Mouse (Mus musculus): ENCODE results near the gene Fmnl1. TPM values are rescaled to one million over a fixed set of nuclear protein-coding genes. Genes with fewer than 3 reads are reported as not detected.
A peak's percentile ranks its signal among the peaks of the same experiment; 100 is the strongest.

Fmnl1 gene
- polyA plus RNA-seq, 1 experiment from 2014 or later: 2.6 TPM

DNA sequence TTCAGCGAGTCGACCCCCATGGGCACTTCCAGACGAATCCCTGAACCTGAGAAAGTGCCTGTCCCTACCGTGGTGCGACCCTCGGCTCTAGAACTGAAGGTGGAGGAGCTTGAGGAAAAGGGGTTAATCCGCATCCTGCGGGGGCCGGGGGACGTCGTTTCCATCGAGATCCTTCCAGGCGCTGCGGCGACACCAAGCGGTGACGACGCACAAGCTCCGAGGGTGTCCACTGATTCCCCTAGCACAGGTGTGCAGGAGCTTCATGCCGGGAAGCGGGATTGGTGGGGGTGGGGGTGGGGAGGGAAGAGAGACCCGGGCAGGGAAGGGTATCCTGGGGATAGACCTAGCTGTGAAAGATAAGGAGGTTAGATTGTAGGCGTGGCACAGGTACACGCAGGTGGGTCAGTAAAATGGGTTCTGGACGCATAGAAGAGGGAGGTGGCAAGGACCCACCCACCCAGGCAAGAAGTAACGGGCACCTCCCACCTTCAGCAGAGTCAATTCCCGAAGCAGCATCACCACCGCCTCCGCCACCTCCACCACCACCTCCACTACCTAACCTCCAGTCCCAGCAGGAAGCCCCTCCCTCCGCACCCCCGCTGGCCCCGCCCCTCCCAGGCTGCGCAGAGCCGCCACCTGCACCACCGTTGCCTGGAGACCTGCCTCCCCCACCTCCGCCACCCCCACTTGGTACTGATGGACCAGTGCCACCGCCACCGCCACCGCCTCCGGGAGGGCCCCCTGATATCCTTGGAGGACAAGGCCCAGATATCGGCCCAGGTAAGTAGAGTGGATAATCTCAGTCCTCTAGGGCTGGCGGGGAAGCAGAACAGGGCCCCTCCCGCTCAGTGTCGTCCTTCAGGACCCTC lies 22.3 kb downstream of the Fmnl1 start:
- Histone ChIP-seq H3K4me3 (peak overlapping the region; percentile 37), H3K27ac (replicated peaks) (no peak overlapping the region), H3K36me3 (no peaks in the 10 kb centered on the region), H3K4me1 (peaks cover 12% of the 10 kb centered on the region), H3K9me3 (no peaks in the 10 kb centered on the region), H3K4me2 (peak overlapping the region; percentile 62), H3K27me3 (replicated peaks) (peaks cover 94% of the 10 kb centered on the region), H3K9ac (0 out of 2 replicates have a peak overlapping the region, but pooled peaks have one; percentile 38)
- ATAC-seq (ENCODE audit: extremely low read depth, insufficient number of reproducible peaks, low FRiP score, low TSS enrichment): no peak; the same call in 1 of the 2 replicates
- WGBS: 8% methylated on average over 44 of the region's 44 CpGs

DNA sequence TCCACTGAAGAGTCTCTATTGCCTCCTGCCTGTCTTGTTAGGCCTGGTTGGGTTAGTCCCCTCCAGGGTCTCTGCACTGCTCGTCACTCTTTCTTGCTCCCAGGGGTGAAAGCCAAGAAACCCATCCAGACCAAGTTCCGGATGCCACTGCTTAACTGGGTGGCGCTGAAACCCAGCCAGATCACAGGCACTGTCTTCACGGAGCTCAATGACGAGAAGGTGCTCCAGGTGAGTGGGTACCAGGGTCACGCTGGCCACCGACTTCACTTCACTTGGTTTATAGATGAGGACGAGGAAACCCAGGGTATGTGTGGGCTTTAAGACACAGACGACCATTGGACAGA lies 22.9 kb downstream of the Fmnl1 start:
- no peak overlapping the region for H3K4me2 ChIP-seq
- H3K9me3 ChIP-seq: no peaks in the 10 kb centered on the region
- WGBS: 35% methylated on average over 9 of the region's 9 CpGs
- H3K27ac ChIP-seq (replicated peaks): no peak overlapping the region
- no peak overlapping the region for H3K9ac ChIP-seq
- H3K4me3 ChIP-seq: no peak overlapping the region
- H3K36me3 ChIP-seq: no peaks in the 10 kb centered on the region
- ATAC-seq (ENCODE audit: extremely low read depth, insufficient number of reproducible peaks, low FRiP score, low TSS enrichment): no peak
- H3K4me1 ChIP-seq: peaks cover 18% of the 10 kb centered on the region
- H3K27me3 ChIP-seq (replicated peaks): peaks cover 98% of the 10 kb centered on the region

DNA sequence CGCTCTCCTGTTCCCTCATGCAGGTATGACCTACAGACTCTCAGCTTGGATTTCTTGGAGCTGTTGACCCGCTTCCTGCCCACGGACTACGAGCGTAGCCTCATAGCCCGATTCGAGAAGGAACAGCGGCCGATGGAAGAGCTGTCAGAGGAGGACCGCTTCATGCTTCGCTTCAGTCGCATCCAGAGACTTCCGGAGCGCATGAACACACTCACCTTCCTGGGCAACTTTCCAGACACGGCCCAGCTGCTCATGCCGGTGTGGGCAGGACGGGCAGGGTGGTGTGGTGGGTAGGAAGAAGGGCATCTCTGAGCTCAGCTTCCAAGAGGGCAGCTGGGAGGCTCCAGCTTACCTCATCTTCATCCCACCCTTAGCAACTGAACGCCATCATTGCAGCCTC lies 24.3 kb downstream of the Fmnl1 start:
- H3K36me3 ChIP-seq: no peaks in the 10 kb centered on the region
- 77% methylated on average over 18 of the region's 18 CpGs for WGBS
- H3K4me1 ChIP-seq: peaks cover 28% of the 10 kb centered on the region
- H3K4me2 ChIP-seq: no peak overlapping the region
- ATAC-seq (ENCODE audit: extremely low read depth, insufficient number of reproducible peaks, low FRiP score, low TSS enrichment): no peak
- H3K9me3 ChIP-seq: no peaks in the 10 kb centered on the region
- H3K4me3 ChIP-seq: no peak overlapping the region
- no peak overlapping the region for H3K27ac ChIP-seq (replicated peaks)
- no peak overlapping the region for H3K9ac ChIP-seq
- peaks cover 100% of the 10 kb centered on the region for H3K27me3 ChIP-seq (replicated peaks)

DNA sequence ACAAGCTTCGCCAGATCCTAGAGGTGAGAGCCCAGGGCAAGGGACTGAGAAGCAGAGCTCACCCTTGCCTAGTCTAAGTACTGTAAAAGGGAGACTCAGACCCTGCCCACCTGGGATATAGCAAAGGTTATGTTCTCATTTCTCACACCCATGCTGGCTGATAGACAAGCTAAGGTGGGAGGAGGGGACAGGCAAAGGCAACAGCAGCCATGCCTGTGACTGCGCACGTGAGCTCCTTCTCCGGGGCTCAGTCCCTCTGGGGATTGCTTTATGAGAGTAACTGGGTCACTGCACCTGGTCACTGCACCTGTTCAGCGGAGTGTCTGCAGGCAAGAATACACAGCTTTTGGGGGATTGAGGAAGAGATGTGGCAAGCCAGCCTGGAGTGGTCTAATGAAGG lies 24.7 kb downstream of the Fmnl1 start:
- Histone ChIP-seq H3K4me3 (no peak overlapping the region), H3K36me3 (no peaks in the 10 kb centered on the region), H3K4me2 (no peak overlapping the region), H3K27me3 (replicated peaks) (peaks cover 100% of the 10 kb centered on the region), H3K27ac (replicated peaks) (no peak overlapping the region), H3K9ac (no peak overlapping the region), H3K9me3 (no peaks in the 10 kb centered on the region), H3K4me1 (peaks cover 28% of the 10 kb centered on the region)
- WGBS: 71% methylated on average over 5 of the region's 5 CpGs
- no peak for ATAC-seq (ENCODE audit: extremely low read depth, insufficient number of reproducible peaks, low FRiP score, low TSS enrichment)

DNA sequence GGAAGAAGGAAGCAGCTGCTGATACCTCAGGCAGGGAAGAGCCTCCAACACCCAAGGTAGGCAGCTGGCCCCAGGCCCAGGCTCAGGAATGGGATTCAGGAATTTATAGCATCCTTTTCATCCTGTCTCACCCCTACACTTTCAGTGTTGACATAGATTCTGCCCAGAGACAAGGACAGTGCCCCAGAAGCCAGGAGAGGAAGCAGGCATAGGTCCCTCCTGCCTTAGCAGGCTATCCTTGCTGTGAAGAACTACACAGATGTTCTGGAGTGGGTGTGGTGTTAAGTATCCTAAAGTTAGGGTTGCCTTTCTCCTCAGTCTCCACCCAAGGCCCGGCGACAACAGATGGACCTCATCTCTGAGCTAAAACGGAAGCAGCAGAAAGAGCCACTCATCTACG lies 26.4 kb downstream of the Fmnl1 start:
- Histone ChIP-seq H3K4me1 (peaks cover 39% of the 10 kb centered on the region), H3K9ac (no peak overlapping the region), H3K36me3 (no peaks in the 10 kb centered on the region), H3K27ac (replicated peaks) (no peak overlapping the region), H3K9me3 (no peaks in the 10 kb centered on the region), H3K4me2 (no peak overlapping the region), H3K4me3 (no peak overlapping the region), H3K27me3 (replicated peaks) (peaks cover 91% of the 10 kb centered on the region)
- WGBS: 65% methylated on average over 4 of the region's 4 CpGs
- ATAC-seq (ENCODE audit: extremely low read depth, insufficient number of reproducible peaks, low FRiP score, low TSS enrichment): no peak

DNA sequence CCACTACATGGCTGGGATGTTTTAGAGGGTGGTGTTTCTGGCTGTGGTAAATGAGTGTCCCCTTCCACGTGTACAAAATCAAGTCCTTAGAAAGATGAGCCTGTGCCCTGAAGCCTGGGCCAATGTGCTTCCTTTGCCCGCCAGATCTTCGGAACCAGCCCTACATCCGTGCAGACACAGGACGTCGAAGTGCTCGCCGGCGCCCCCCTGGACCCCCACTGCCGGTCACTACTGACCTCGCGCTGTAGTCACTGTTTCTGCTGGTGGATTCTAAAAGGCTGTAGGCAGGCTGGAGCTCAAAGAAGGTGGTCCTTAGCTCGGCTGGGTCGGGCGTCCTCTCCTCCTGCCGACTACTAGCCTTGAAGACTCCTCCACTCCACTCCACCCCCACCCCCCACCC lies 27.4 kb downstream of the Fmnl1 start:
- no peak overlapping the region for H3K27ac ChIP-seq (replicated peaks)
- no peak for ATAC-seq (ENCODE audit: extremely low read depth, insufficient number of reproducible peaks, low FRiP score, low TSS enrichment)
- no peak overlapping the region for H3K9ac ChIP-seq
- H3K27me3 ChIP-seq (replicated peaks): peaks cover 87% of the 10 kb centered on the region
- H3K4me2 ChIP-seq: peak overlapping the region; percentile 77
- peak overlapping the region; percentile 55; the same call in 1 of the 2 replicates for H3K4me3 ChIP-seq
- no peaks in the 10 kb centered on the region for H3K36me3 ChIP-seq
- no peaks in the 10 kb centered on the region for H3K9me3 ChIP-seq
- peaks cover 29% of the 10 kb centered on the region for H3K4me1 ChIP-seq
- 8% methylated on average over 16 of the region's 16 CpGs for WGBS

DNA sequence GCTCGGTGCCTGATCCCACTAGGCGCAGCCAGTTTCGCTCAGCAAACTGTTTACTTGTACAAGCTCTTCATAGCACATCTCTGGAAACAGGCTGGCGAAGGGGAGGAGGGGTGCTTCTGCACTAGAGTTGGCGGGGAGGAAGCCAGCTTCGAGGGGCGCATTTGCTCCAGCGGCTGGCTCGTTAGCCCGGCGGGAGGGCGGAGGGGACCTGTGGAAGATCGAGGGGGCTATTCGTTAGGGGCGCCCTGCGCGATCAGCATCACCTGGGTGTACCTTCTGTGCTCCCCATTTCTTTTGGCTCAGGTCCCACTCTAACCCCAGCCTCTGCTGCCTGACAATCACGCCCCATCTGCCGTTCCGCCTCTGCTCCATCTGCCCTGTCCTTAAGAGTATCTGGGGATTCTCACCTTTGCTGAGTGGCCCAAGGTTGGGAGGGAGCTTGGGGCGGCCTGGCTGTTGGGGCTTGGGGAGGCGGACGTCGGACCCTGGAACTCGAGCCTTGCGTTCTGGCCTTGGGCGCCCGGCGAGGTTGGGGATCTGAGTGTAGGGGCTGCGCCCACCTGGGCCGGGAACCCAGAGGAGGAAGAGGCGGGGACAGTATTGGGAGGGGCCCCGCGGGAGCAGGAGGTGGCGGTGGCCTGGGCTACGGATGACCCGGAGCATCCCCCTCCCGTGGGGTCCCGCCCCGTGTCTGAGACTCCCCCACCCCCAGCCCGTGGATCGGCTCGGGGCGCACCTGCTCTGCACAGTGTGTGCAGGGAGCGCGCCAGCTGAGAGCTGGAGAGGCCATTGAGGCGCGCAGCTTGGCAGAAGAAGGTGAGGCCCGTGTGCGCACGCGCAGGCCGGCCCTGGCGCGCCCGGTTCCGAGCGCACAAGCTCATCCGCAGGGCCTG lies 28.2 kb downstream of the Fmnl1 start:
- WGBS: 2% methylated on average over 56 of the region's 59 CpGs
- no peaks in the 10 kb centered on the region for H3K9me3 ChIP-seq
- no peak for ATAC-seq (ENCODE audit: extremely low read depth, insufficient number of reproducible peaks, low FRiP score, low TSS enrichment)
- peak overlapping the region; percentile 56 for H3K9ac ChIP-seq
- no peaks in the 10 kb centered on the region for H3K36me3 ChIP-seq
- H3K4me1 ChIP-seq: peaks cover 27% of the 10 kb centered on the region
- H3K27ac ChIP-seq (replicated peaks): no peak overlapping the region
- H3K4me3 ChIP-seq: peak overlapping the region; percentile 55
- peak overlapping the region; percentile 77 for H3K4me2 ChIP-seq
- peaks cover 79% of the 10 kb centered on the region for H3K27me3 ChIP-seq (replicated peaks)

DNA sequence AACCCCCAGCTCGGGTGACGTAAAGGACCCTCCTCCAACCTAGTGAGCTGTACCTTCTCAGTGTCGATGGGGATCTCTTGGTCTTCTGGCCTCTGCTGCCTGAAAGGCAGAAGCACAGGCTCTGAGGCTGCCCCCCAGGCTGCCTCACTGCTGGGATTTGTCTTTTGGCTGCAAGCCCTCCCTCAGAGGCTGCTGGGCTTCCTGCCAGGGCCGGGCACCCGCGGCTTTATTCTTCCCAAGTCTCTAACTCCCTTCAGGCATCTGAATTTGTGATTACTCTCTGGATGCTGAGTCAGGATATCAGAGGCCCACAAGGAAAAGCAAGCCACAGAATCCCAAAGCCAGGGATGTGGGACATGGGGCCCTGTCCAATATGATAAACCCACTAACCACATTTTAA lies 30.8 kb downstream of the Fmnl1 start:
- Histone ChIP-seq H3K4me1 (peaks cover 27% of the 10 kb centered on the region), H3K4me3 (no peak overlapping the region), H3K36me3 (no peaks in the 10 kb centered on the region), H3K27ac (replicated peaks) (0 out of 2 replicates have a peak overlapping the region, but pooled peaks have one; percentile 24), H3K9ac (0 out of 2 replicates have a peak overlapping the region, but pooled peaks have one; percentile 28), H3K27me3 (replicated peaks) (peaks cover 54% of the 10 kb centered on the region), H3K4me2 (no peak overlapping the region), H3K9me3 (no peaks in the 10 kb centered on the region)
- 19% methylated on average over 6 of the region's 6 CpGs for WGBS
- ATAC-seq (ENCODE audit: extremely low read depth, insufficient number of reproducible peaks, low FRiP score, low TSS enrichment): no peak

DNA sequence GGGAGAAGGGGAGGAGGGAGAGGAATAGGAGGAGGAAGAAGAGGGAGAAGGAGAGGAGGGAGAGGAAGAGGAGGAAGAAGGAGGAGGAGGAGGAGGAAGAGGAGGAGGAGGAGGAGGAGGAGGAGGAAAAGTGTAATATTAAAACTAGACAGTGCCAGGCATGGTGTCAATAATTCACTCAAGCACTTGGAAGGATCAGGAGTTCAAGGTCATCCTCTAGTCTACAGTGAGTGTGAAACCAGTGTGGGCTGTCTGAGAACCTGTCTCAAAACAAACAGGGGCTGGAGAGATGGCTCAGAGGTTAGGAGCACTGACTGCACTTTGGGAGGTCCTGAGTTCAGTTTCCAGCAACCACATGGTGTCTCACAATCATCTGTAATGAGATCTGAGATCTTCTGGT lies 31.5 kb downstream of the Fmnl1 start:
- H3K4me1 ChIP-seq: peaks cover 27% of the 10 kb centered on the region
- H3K36me3 ChIP-seq: no peaks in the 10 kb centered on the region
- H3K9ac ChIP-seq: no peak overlapping the region
- H3K9me3 ChIP-seq: no peaks in the 10 kb centered on the region
- H3K4me2 ChIP-seq: no peak overlapping the region
- no peak overlapping the region for H3K27ac ChIP-seq (replicated peaks)
- peaks cover 47% of the 10 kb centered on the region for H3K27me3 ChIP-seq (replicated peaks)
- no peak for ATAC-seq (ENCODE audit: extremely low read depth, insufficient number of reproducible peaks, low FRiP score, low TSS enrichment)
- H3K4me3 ChIP-seq: no peak overlapping the region

DNA sequence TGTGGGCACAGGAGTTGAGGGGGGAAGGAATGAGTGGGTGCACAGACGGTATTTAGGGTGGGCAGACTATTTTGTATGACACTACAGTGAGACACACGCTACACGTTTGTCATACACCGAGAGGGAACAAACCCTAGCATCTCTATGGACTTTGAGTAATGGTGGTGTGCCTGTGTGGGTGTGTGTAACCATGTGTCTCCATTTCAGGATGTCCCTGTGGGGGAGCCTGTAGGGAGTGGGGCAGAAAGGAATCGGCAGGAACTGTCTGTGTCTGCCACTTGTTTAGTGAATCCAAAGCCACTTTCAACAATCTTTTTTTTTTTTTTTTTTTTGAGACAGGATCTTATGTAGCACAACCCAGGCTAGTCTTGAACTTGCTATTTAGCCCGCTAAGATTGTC lies 35.3 kb downstream of the Fmnl1 start:
- Histone ChIP-seq H3K9ac (no peak overlapping the region), H3K4me1 (peaks cover 10% of the 10 kb centered on the region), H3K36me3 (no peaks in the 10 kb centered on the region), H3K27ac (replicated peaks) (no peak overlapping the region), H3K4me2 (no peak overlapping the region), H3K9me3 (no peaks in the 10 kb centered on the region), H3K27me3 (replicated peaks) (peaks cover 16% of the 10 kb centered on the region), H3K4me3 (no peak overlapping the region)
- WGBS: 79% methylated on average over 6 of the region's 6 CpGs
- no peak for ATAC-seq (ENCODE audit: extremely low read depth, insufficient number of reproducible peaks, low FRiP score, low TSS enrichment)

DNA sequence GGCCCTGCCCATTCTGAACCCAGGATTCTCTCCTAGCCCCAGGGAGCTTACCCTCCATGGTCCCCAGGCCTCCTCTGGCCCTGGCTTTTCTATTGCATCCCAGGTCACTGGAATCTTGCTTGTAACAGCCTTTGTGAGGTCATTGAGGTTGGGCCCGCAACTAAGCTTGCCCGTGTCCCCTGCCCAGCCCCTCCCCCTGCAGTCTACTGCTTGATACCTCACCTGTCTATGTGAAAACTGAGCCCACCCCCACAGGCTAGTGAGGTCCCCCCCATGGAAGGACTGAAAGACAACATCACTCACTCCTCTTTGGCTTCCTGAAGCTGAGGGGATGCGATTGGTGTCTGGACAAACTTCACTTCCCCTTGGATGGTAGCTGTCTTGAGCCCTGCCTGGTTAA lies 37.6 kb downstream of the Fmnl1 start, which contains the start of gene 1700023F06Rik:
Gene 1700023F06Rik, minus strand, starts transcription at position 101 of the 400 bp plus-strand sequence.
- Histone ChIP-seq H3K9ac (no peak within 1 kb of the TSS), H3K27ac (replicated peaks) (no peak within 1 kb of the TSS), H3K4me1 (no peaks in the 10 kb centered on the region), H3K36me3 (no peaks in the 10 kb centered on the region), H3K4me2 (no peak within 1 kb of the TSS), H3K9me3 (no peaks in the 10 kb centered on the region), H3K4me3 (no peak within 1 kb of the TSS), H3K27me3 (replicated peaks) (0 out of 2 replicates have a peak, but pooled peaks cover 11% of the 10 kb centered on the region)
- ATAC-seq (ENCODE audit: extremely low read depth, insufficient number of reproducible peaks, low FRiP score, low TSS enrichment): no peak
- WGBS: 76% methylated on average over 3 of the region's 3 CpGs

Measured in heart, embryonic 13.5 days (tissue).